8 mouse cellular contexts compared by ENCODE assay signal in genomic region chr16:21204367-21205092, GRCm38 (mm10). TPM values are rescaled to one million over a fixed set of nuclear protein-coding genes. Genes with fewer than 3 reads are reported as not detected.
DNase-seq lines count a peak whose midpoint lies in the region; ATAC-seq and TF ChIP-seq lines count a peak whose summit lies in the region.

Ephb3 (plus strand) TSS chr16:21204755.

- peak within 1 kb of the TSS; percentile 100 for H3K4me3 ChIP-seq in limb, embryonic 13.5 days
- H3K4me3 ChIP-seq in midbrain, embryonic 16.5 days (ENCODE audit: low read depth, low read length), result peak within 1 kb of the TSS; percentile 71

- peaks cover 6% of the 10 kb centered on the region; the same call in 1 of the 2 replicates for H3K36me3 ChIP-seq in limb, embryonic 13.5 days
- H3K36me3 ChIP-seq in midbrain, embryonic 16.5 days (ENCODE audit: control insufficient read depth, insufficient read depth, low read length), result no peaks in the 10 kb centered on the region

- WGBS in limb, embryonic 13.5 days, result 1% methylated on average over 51 of the region's 51 CpGs
- under 1% methylated on average over 50 of the region's 51 CpGs for WGBS in midbrain, embryonic 16.5 days

- peaks cover 38% of the 10 kb centered on the region for H3K4me1 ChIP-seq in limb, embryonic 13.5 days
- peaks cover 29% of the 10 kb centered on the region for H3K4me1 ChIP-seq in midbrain, embryonic 16.5 days (ENCODE audit: control insufficient read depth, insufficient read depth, low read length)

- H3K27me3 ChIP-seq in limb, embryonic 13.5 days, result 0 out of 2 replicates have a peak, but pooled peaks cover 6% of the 10 kb centered on the region
- no peaks in the 10 kb centered on the region for H3K27me3 ChIP-seq in midbrain, embryonic 16.5 days (ENCODE audit: control insufficient read depth, insufficient read depth, low read depth, low read length)

- peak within 1 kb of the TSS; percentile 100 for H3K9ac ChIP-seq in limb, embryonic 13.5 days
- peak within 1 kb of the TSS; percentile 80 for H3K9ac ChIP-seq in midbrain, embryonic 16.5 days (ENCODE audit: low read depth, low read length)

- peak; percentile 68; the same call in 1 of the 2 replicates for TF ChIP-seq POLR2A in brain, embryonic 14.5 days (IDR thresholded peaks at IDR 0.05; ENCODE audit: borderline replicate concordance, extremely low read depth, insufficient read depth, insufficient read length, poor library complexity, severe bottlenecking)

- H3K27ac ChIP-seq in limb, embryonic 13.5 days, result peak within 1 kb of the TSS; percentile 89
- H3K27ac ChIP-seq in midbrain, embryonic 16.5 days (ENCODE audit: low read length), result peak within 1 kb of the TSS; percentile 69

- ATAC-seq in erythroblast, adult 5-6 weeks (replicated peaks; ENCODE audit: low FRiP score, poor library complexity, severe bottlenecking), result peak; percentile 74
- ATAC-seq in limb, embryonic 13.5 days (ENCODE audit: low FRiP score, low read depth), result peak; percentile 97
- peak; percentile 98 for ATAC-seq in midbrain, embryonic 16.5 days

- no peaks in the 10 kb centered on the region for H3K9me3 ChIP-seq in limb, embryonic 13.5 days
- no peaks in the 10 kb centered on the region for H3K9me3 ChIP-seq in midbrain, embryonic 16.5 days (replicated peaks; ENCODE audit: control insufficient read depth, low read length, poor library complexity, severe bottlenecking)

- TF ChIP-seq CTCF in brain, embryonic 14.5 days (IDR thresholded peaks at IDR 0.05; ENCODE audit: borderline replicate concordance, extremely low read depth, insufficient read depth, insufficient read length), result peak; percentile 80

- peak within 1 kb of the TSS; percentile 94 for H3K4me2 ChIP-seq in limb, embryonic 13.5 days (replicated peaks)
- peak within 1 kb of the TSS; percentile 64 for H3K4me2 ChIP-seq in midbrain, embryonic 16.5 days (ENCODE audit: low read length)

- DNase-seq in B cell, adult 2 months, result peak; percentile 70 to 74
- peak; percentile 100 for DNase-seq in brain, embryonic 14.5 days (ENCODE audit: low read depth)
- peak; percentile 98 to 99 for DNase-seq in heart, adult 9 months (ENCODE audit: low spot score in 2 of 2)
- DNase-seq in kidney, adult 9 months, result peak; percentile 99
- DNase-seq in spleen, postnatal 10 days (ENCODE audit: low spot score in 2 of 2), result peak; percentile 61 to 88

RNA-seq across cellular contexts. Expression of gene Ephb3, which starts in this region (rescaled TPM):
- polyA plus RNA-seq in brain, embryonic 14.5 days (2012; rRNA removed), result 21.7 and 24.8 TPM in 2 replicates
- not detected in 2 replicates for total RNA-seq in erythroblast, adult 5-6 weeks (2015; ENCODE audit: low replicate concordance)
- not detected in 2 replicates for total RNA-seq in erythroblast, adult 5-6 weeks (2017; ENCODE audit: low replicate concordance)
- polyA plus RNA-seq in limb, embryonic 13.5 days (2015; fragmentation: Nextera tagmentation; extraction: Ambion mirVana), result 47.9 and 48.7 TPM in 2 replicates
- polyA plus RNA-seq in midbrain, embryonic 16.5 days (2015; fragmentation: Nextera tagmentation; extraction: Ambion mirVana), result 10.3 and 11.3 TPM in 2 replicates

Comparison
In these comparisons a context has a peak if more than half of its experiments do, and no peak if none do; other contexts are left out.
1. Peak in every context shown above with its lines: DNase-seq, ATAC-seq, H3K4me3 ChIP-seq and H3K27ac ChIP-seq.
2. Peak in ATAC-seq in erythroblast, adult 5-6 weeks; RNA of the gene not detected or under 1 TPM.